Mouse (Mus musculus): ENCODE measurements at regions not wholly inside any gene's neighbourhood (a gene's known extent, or its start where the extent isn't known, plus 50 kb on each side); places are given as distances from the start of the nearest gene placed in this dataset.
"Not testable (repeated sequence)": the region's sequence is repeated elsewhere in the genome, so short reads cannot be mapped to it uniquely, and the experiment has no call there.

DNA sequence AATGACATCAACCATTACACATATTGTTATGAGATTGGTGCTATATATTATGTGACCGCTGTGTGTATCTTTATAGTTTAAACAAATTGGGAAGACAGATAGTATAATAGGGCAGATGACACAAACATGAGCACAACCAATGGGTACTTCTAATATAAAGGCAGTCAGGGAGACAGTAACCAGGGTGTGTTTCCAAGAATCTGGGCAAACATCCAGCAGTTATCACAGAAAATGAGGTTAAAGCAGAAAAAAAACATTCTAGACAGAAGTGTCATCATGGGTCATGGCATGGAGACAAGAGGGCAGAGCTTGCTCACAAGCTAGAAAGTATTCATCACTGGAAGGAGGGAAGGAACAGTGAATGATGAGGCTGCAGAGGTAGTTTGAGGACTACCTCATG, 129.8 kb upstream of the Arhgap42 start:
- intact Hi-C loops (cut with DNase I), result no loop called here
- DNase-seq, result no peak

DNA sequence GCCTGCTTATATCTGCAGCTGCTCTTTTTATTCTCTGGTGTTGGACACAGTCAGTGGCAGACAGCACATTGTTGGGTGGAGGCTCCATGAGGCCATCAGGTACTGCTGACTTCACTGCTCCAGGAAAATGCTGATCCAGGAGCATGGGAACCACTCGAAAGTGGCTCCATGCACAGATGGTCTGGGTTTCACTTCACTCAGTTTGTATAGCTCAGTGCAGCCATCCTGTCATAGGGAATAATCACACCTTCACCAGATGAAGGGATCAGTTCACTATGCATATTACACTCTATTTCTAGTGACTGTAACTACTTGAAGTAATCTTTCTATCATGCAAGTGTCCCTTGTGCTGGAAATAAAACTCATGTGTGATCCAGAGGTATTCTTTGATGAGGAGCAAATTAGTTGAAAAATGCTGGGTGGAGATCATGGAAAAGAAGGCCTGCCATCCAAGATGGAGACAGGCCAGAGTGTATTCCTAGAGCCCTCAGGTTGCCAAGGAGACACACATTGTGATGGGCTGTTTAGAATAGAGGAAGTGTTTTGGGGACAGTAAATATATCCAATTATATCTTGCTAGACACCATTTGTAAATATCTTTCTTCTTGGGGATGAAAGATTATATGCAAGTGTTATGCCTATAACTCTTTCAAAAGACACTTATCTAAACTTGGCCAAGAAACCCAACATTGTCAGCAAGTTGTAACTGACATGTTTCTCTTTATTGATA, 103.7 kb upstream of the Arhgap42 start:
- no peak for DNase-seq
- intact Hi-C loops (cut with DNase I), result no loop called here

DNA sequence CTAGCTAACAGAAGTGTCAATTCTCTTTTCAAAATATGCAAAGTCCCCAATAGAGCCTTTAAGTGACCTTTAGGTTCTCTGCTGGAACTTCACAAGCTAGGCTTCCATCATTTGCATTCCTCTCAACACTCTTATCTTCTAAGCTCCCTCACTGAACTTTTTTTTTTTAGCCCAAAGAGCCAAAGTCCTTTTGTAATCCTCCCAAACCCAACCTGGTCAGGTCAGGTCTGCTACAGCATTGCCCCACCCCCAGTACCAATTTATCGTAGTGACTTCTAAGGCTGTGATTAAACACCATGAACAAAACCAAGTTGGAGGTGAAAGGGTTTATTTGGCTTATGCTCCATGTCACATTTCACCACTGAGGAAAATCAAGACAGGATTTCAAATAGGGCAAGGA, 79.7 kb upstream of the Arhgap42 start:
- DNase-seq, result no peak
- intact Hi-C loops (cut with DNase I), result no loop called here

DNA sequence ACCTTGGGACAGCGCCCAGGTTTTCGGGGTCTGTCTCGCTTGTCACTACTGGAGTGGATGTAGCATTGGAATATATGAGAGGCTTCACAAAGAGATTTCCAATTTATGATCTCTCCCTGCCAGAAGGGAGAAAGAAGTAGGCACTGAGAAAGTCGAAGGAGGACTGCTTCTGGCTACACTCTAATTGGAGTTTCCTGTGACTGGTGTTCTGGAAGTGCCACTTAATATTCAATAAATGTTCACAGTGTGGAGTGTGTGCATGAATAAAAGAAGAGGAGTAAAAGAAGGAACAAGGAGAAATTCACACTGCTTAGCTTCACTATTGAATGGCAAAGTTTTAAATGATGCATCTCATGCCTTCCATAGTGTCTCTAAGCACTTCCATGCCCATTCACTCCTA, 77.1 kb upstream of the Arhgap42 start:
- no peak for DNase-seq
- intact Hi-C loops (cut with DNase I), result no loop called here

DNA sequence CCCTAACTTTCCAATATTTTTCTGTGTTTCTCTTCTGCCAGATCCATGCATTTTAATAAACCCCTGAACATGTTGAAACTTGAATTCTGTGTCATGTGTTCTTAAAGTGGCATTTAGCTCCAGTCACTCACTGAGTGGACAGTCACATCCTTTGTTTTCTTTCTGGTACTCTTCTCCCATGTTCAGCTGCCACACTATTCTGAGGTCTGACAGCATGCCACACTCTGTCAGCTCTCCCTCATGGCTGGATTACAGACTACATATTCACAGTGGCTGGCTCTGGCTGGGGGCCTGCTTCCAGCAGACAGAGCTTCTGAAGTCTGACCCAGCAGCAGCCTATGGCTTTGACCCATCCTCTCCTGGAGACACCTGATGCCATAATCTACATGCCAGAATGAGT, 73.4 kb upstream of the Arhgap42 start:
- intact Hi-C loops (cut with DNase I), result no loop called here
- DNase-seq, result no peak

GRCm38 (mm10) chr9:9311627-9312265, 72.8 kb upstream of the Arhgap42 start:
- DNase-seq, result no peak
- intact Hi-C loops (cut with DNase I), result no loop called here

GRCm38 (mm10) chr9:9311040-9311583, 72.2 kb upstream of the Arhgap42 start:
- DNase-seq; intact Hi-C loops (cut with DNase I): not testable (repeated sequence)

- DNase-seq, result no peak
- intact Hi-C loops (cut with DNase I), result no loop called here
Observed at GRCm38 (mm10) chr9:9290767-9291166, 51.9 kb upstream of the Arhgap42 start.

DNA sequence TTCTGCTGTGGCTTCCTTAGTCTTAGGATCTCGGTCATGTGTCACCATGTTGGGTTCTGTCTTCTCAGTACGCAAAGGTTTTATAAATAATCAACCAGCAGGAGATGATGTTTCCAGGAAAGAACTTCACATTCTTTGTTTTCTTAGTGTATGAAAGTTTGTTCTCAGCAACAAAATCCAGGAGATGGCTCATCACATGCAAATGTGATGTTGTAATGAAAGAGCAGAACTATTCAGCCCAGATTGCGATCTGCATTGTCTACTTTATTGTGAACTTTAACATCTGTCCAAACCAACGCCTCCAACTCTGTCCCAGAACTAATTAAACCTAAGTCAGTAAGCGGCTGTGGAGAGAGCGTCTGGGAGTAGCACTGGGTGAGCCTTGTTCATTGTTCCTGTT, 50.7 kb upstream of the Arhgap42 start:
- no peak for DNase-seq
- intact Hi-C loops (cut with DNase I), result no loop called here

All from gastrocnemius, postnatal 36 days (tissue).